Mouse (Mus musculus) heart, embryonic 12.5 days (tissue): Measurements from ENCODE around the gene Ndufa11. TPM values are rescaled to one million over a fixed set of nuclear protein-coding genes. Genes with fewer than 3 reads are reported as not detected.

ENCODE experiments used
- ATAC-seq: fragments of 200-750 bp; cut with Nextera tagmentation; 2 replicates; pipeline ENCODE4 v1.8.0; 2017; ENCODE audit warnings: moderate TSS enrichment, moderate library complexity; ENCODE audit not compliant: insufficient number of reproducible peaks, low FRiP score
- H3K27ac ChIP-seq: fragments of 300-500 bp; sonication (generic); 2 replicates; pipeline ENCODE4 v1.5.1; 2016; ENCODE audit warnings: mild to moderate bottlenecking, moderate library complexity; ENCODE audit not compliant: poor library complexity, severe bottlenecking
- H3K27me3 ChIP-seq: fragments of 300-500 bp; sonication (generic); replicated peaks from 2 replicates; pipeline ENCODE4 v1.6.1; 2016; ENCODE audit warnings: mild to moderate bottlenecking, moderate library complexity
- H3K36me3 ChIP-seq: fragments of 300-500 bp; sonication (generic); 2 replicates; pipeline ENCODE4 v1.6.1; 2016; ENCODE audit warnings: mild to moderate bottlenecking, moderate library complexity
- H3K4me1 ChIP-seq: fragments of 300-500 bp; sonication (generic); replicated peaks from 2 replicates; pipeline ENCODE4 v1.6.1; 2016; ENCODE audit warnings: mild to moderate bottlenecking
- H3K4me2 ChIP-seq: fragments of 300-500 bp; sonication (generic); 2 replicates; pipeline ENCODE4 v1.6.1; 2016; ENCODE audit warnings: mild to moderate bottlenecking, moderate library complexity
- H3K4me3 ChIP-seq: fragments of 300-500 bp; sonication (generic); 2 replicates; pipeline ENCODE4 v1.5.1; 2016; ENCODE audit warnings: mild to moderate bottlenecking
- H3K9ac ChIP-seq: fragments of 300-500 bp; sonication (generic); 2 replicates; pipeline ENCODE4 v1.6.1; 2016; ENCODE audit warnings: mild to moderate bottlenecking, moderate library complexity
- H3K9me3 ChIP-seq: fragments of 300-500 bp; sonication (generic); replicated peaks from 2 replicates; pipeline ENCODE4 v1.6.1; 2016; ENCODE audit warnings: mild to moderate bottlenecking, moderate library complexity
- WGBS: fragments of 180-500 bp; shearing (Covaris S2); methylation state at CpG from one replicate; pipeline ENCODE4 v1.1.7; 2016; 5-methylcytosine and 5-hydroxymethylcytosine counted together
- polyA plus RNA-seq: library from polyadenylated mRNA; unstranded; fragments of >200 nt; fragmentation: Nextera tagmentation; extraction: Ambion mirVana; gene quantifications from 2 replicates; pipeline ENCODE4 v1.2.1, GENCODE M21; 2016

Gene Ndufa11
- polyA plus RNA-seq, 1 experiment from 2014 or later, result 663 TPM

DNA sequence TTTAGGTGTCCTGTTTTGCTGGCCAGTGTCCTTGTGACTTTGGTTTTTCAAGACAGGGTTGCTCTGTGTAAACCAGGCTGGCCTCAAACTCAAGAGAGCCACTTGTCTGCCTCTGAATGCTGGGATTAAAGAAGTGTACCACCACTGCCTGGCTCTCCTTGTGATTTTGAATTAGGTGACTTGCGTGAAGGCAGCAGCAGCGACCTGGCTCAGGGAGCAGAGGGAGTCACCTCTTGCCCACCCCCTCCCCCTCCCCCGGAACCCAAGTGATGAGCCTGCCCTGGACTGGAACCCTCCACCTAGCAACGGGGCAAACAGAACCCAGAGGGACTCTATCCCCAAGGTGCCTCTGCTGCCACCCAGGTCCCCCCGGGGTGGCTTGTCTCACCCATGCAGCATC lies 52.4 kb downstream of the Ndufa11 start, which contains the start of gene Prr22:
Gene Prr22 (plus strand): TSS at position 301 of the 400 bp plus-strand sequence.
- Histone ChIP-seq H3K4me1 (peaks cover 20% of the 10 kb centered on the region), H3K4me2 (no peak within 1 kb of the TSS), H3K9ac (no peak within 1 kb of the TSS), H3K36me3 (peaks cover 52% of the 10 kb centered on the region), H3K4me3 (no peak within 1 kb of the TSS), H3K9me3 (no peaks in the 10 kb centered on the region), H3K27me3 (no peaks in the 10 kb centered on the region), H3K27ac (no peak within 1 kb of the TSS)
- 97% methylated on average over 5 of the region's 5 CpGs for WGBS
- ATAC-seq, result no peak

Other genes starting within 250 kb of the Ndufa11 start
- 86.8 and 90.2 TPM in 2 replicates for gene Ptprs, start 241.3 kb upstream of the Ndufa11 start, polyA plus RNA-seq
- gene Znrf4, start 205.3 kb upstream of the Ndufa11 start, polyA plus RNA-seq, result not detected in 2 replicates
- 0.35 and 0.40 TPM in 2 replicates for gene Gm20219, start 163.4 kb upstream of the Ndufa11 start, polyA plus RNA-seq
- gene Safb2, start 133.2 kb upstream of the Ndufa11 start, polyA plus RNA-seq, result 61.1 and 61.2 TPM in 2 replicates
- gene Safb, start 132.9 kb upstream of the Ndufa11 start, polyA plus RNA-seq, result 93.1 and 101 TPM in 2 replicates
- 253 and 282 TPM in 2 replicates for gene 2410015M20Rik, start 108.0 kb upstream of the Ndufa11 start, polyA plus RNA-seq
- gene Rpl36, start 104.4 kb upstream of the Ndufa11 start, polyA plus RNA-seq, result 1,231 and 1,273 TPM in 2 replicates
- 66.2 and 67.3 TPM in 2 replicates for gene Lonp1, start 90.9 kb upstream of the Ndufa11 start, polyA plus RNA-seq
- 0.28 and 0.42 TPM in 2 replicates for gene Catsperd, start 89.6 kb upstream of the Ndufa11 start, polyA plus RNA-seq
- gene Ranbp3, start 44.5 kb upstream of the Ndufa11 start, polyA plus RNA-seq, result 63.2 and 64.5 TPM in 2 replicates
- gene Vmac, start 255 bp downstream of the Ndufa11 start, polyA plus RNA-seq, result 12.1 and 12.9 TPM in 2 replicates
- gene Nrtn, start 39.8 kb downstream of the Ndufa11 start, polyA plus RNA-seq, result 7.5 and 9.0 TPM in 2 replicates
- 33.3 and 34.8 TPM in 2 replicates for gene Dus3l, start 47.0 kb downstream of the Ndufa11 start, polyA plus RNA-seq
- 1.0 and 1.4 TPM in 2 replicates for gene Prr22, start 52.5 kb downstream of the Ndufa11 start, polyA plus RNA-seq
- 3.8 and 4.4 TPM in 2 replicates for gene Rfx2, start 113.2 kb downstream of the Ndufa11 start, polyA plus RNA-seq
- gene Acsbg2, start 156.7 kb downstream of the Ndufa11 start, polyA plus RNA-seq, result not detected in 2 replicates
- 0.33 and 0.36 TPM in 2 replicates for gene 1700061G19Rik, start 157.7 kb downstream of the Ndufa11 start, polyA plus RNA-seq
- 45.3 and 50.6 TPM in 2 replicates for gene Mllt1, start 217.6 kb downstream of the Ndufa11 start, polyA plus RNA-seq